Mouse (Mus musculus) G1E (cell line): ENCODE results near the gene Eva1b. TPM values are rescaled to one million over a fixed set of nuclear protein-coding genes. Genes with fewer than 3 reads are reported as not detected.

Experiments
- ATAC-seq: 2 replicates; pipeline ENCODE4 v1.8.0; 2016; ENCODE audit warnings: mild to moderate bottlenecking; ENCODE audit not compliant: insufficient number of reproducible peaks, poor library complexity, low FRiP score, severe bottlenecking; ENCODE audit errors: extremely low read depth
- DNase-seq: peaks from one replicate; pipeline ENCODE4 v3.0.0; 2012; ENCODE audit warnings: low spot score
- H3K27me3 ChIP-seq: 2 replicates; pipeline ENCODE4 v1.6.1; 2012; ENCODE audit warnings: mild to moderate bottlenecking, low read length, inconsistent platforms; ENCODE audit not compliant: insufficient read depth
- H3K36me3 ChIP-seq: replicated peaks from 2 replicates; pipeline ENCODE3; 2012; ENCODE audit warnings: mild to moderate bottlenecking, inconsistent platforms
- H3K4me1 ChIP-seq: 2 replicates; pipeline ENCODE4 v1.6.1; 2012; ENCODE audit warnings: low read depth, low read length, inconsistent platforms, mixed read lengths; ENCODE audit not compliant: insufficient read depth
- H3K4me3 ChIP-seq: 2 replicates; pipeline ENCODE4 v1.5.1; 2012; ENCODE audit warnings: low read depth, mild to moderate bottlenecking, inconsistent platforms, low read length, moderate library complexity, mixed read lengths
- H3K9me3 ChIP-seq: replicated peaks from 2 replicates; pipeline ENCODE4 v1.6.1; 2012; ENCODE audit warnings: inconsistent platforms
- CTCF ChIP-seq: IDR thresholded peaks from 2 replicates; pipeline ENCODE4 v1.5.1; 2012; ENCODE audit warnings: low read depth, low read length, inconsistent platforms, mixed read lengths
- GATA1 ChIP-seq: IDR thresholded peaks from 2 replicates; pipeline ENCODE4 v1.6.1; 2012; ENCODE audit warnings: borderline replicate concordance, low read length, inconsistent platforms, mixed read lengths
- GATA2 ChIP-seq: IDR thresholded peaks from 2 replicates; pipeline ENCODE4 v1.6.1; 2012; ENCODE audit warnings: low read depth, low read length, inconsistent platforms, borderline replicate concordance
- POLR2AphosphoS5 ChIP-seq: IDR thresholded peaks from 2 replicates; pipeline ENCODE4 v1.6.1; 2012; ENCODE audit warnings: low read depth, low read length, inconsistent platforms; ENCODE audit not compliant: insufficient replicate concordance
- TAL1 ChIP-seq: conservative IDR thresholded peaks from 2 replicates; pipeline ENCODE4 v1.6.1; 2012; ENCODE audit warnings: low read depth, low read length, inconsistent platforms, mixed read lengths
- polyA plus RNA-seq: library from polyadenylated mRNA; stranded (reverse); fragments of >175 nt; gene quantifications from 2 replicates; pipeline ENCODE4 v1.2.3, GENCODE M21; 2012
- total RNA-seq, 2 experiments: library from RNA; stranded (forward) in 1 of 2; stranded (reverse) in 1 of 2; fragments of 200-1000 nt in 1 of 2; fragments of >200 nt in 1 of 2; fragmentation: Nextera tagmentation in 1 of 2; gene quantifications; 2 replicates each; pipeline ENCODE4 v1.2.3; 2014 to 2017

The Eva1b gene
- total and polyA plus RNA-seq, 3 experiments: 0.44 to 1.9 TPM; not detected in 1

DNA sequence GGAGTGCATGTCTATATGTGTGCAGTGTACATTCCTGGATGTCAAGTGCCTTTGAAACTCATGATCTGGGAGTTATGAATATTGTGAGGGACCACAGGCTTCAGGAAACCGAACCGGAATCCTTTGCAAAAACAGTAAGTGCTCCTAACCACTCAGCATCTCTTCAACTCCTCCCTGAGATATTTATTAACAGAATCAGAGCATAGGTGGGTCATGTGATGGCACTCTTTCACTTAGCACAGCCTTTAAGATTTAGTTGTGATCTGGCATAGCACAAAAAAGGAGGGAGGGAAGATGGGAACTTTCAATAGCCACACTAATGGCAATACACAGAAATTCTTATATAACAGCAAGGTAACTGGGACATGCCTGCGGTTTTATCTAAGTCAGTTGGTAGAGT lies 39.6 kb downstream of the Eva1b start:
- DNase-seq (no peak), ATAC-seq (no peak)
- Histone ChIP-seq H3K9me3 (no peaks in the 10 kb centered on the region), H3K27me3 (no peaks in the 10 kb centered on the region), H3K36me3 (peaks cover 95% of the 10 kb centered on the region), H3K4me3 (no peak overlapping the region), H3K4me1 (peaks cover 20% of the 10 kb centered on the region; the same call in 1 of the 2 replicates)
- TF ChIP-seq TAL1 (no peak), GATA2 (no peak), CTCF (no peak), GATA1 (no peak), POLR2AphosphoS5 (no peak)

DNA sequence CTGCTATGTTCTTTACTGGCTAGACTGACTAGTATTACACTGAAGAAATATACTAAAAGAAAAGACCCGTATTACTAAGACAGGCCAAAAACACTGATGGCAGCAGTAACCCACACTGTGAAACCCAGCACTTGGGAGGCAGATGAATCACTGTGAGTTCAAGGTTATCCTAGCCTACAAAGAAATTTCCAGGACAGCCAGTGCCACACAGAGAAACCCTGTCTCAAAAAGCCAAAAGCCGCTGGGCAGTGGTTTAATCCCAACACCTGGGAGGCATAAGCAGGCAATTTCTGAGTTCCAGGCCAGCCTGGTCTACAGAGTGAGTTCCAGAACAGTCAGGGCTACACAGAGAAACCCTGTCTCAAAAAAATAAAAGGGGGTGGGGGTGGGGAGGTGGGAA lies 43.1 kb downstream of the Eva1b start:
- TF ChIP-seq TAL1: no peak
- no peak for TF ChIP-seq CTCF
- TF ChIP-seq GATA1: no peak
- TF ChIP-seq GATA2: no peak
- no peak for TF ChIP-seq POLR2AphosphoS5
- no peaks in the 10 kb centered on the region for H3K27me3 ChIP-seq
- ATAC-seq (no peak), DNase-seq (no peak)
- peaks cover 95% of the 10 kb centered on the region for H3K36me3 ChIP-seq
- no peaks in the 10 kb centered on the region for H3K9me3 ChIP-seq
- no peak overlapping the region for H3K4me3 ChIP-seq
- H3K4me1 ChIP-seq: peaks cover 26% of the 10 kb centered on the region; the same call in 1 of the 2 replicates

DNA sequence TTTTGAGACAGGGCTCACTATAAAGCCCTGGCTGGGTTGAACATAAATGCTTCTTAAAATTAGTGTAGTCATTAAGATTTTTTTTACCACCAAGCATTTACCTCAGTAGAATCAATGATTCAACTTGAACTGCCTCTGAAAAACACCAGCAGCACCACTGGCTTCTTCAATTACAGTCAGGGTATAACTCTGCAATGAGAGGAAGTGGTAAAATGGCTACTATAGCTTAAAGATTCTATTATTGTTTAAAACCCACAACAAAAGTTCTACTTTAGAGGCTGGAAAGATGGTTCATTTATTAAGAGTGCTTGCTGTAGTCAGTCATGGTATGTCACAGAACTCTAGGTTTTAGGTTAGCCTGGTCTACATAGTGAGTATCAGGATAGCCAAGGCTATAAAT lies 46.7 kb downstream of the Eva1b start:
- DNase-seq: no peak
- H3K9me3 ChIP-seq: no peaks in the 10 kb centered on the region
- no peaks in the 10 kb centered on the region for H3K27me3 ChIP-seq
- no peak for ATAC-seq
- peaks cover 84% of the 10 kb centered on the region for H3K36me3 ChIP-seq
- H3K4me1 ChIP-seq: peaks cover 41% of the 10 kb centered on the region
- TF ChIP-seq GATA2: no peak
- no peak for TF ChIP-seq POLR2AphosphoS5
- TF ChIP-seq CTCF: no peak
- no peak for TF ChIP-seq TAL1
- TF ChIP-seq GATA1: no peak
- H3K4me3 ChIP-seq: no peak overlapping the region

- H3K4me3 ChIP-seq: no peak overlapping the region
- H3K36me3 ChIP-seq: peaks cover 81% of the 10 kb centered on the region
- H3K27me3 ChIP-seq: no peaks in the 10 kb centered on the region
- H3K9me3 ChIP-seq: no peaks in the 10 kb centered on the region
- no peak for ATAC-seq
- peaks cover 46% of the 10 kb centered on the region for H3K4me1 ChIP-seq
- no peak for DNase-seq
- TF ChIP-seq GATA1 (no peak), GATA2 (no peak), TAL1 (no peak), POLR2AphosphoS5 (no peak), CTCF (no peak)
Observed at GRCm38 (mm10) chr4:126194916-126195315, 47.4 kb downstream of the Eva1b start.

GRCm38 (mm10) chr4:126197485-126197884 lies 49.9 kb downstream of the Eva1b start:
- Histone ChIP-seq H3K27me3 (no peaks in the 10 kb centered on the region), H3K4me1 (peaks cover 48% of the 10 kb centered on the region), H3K36me3 (peaks cover 66% of the 10 kb centered on the region), H3K4me3 (no peak overlapping the region; the same call in 1 of the 2 replicates), H3K9me3 (no peaks in the 10 kb centered on the region)
- no peak for DNase-seq
- TF ChIP-seq CTCF (no peak), GATA2 (no peak), GATA1 (no peak)
- no peak for ATAC-seq

Other genes starting within 250 kb of the Eva1b start
- not detected in 2 replicates for gene Csf3r, start 123.2 kb upstream of the Eva1b start, total RNA-seq (2014; fragmentation: Nextera tagmentation)
- gene Csf3r, start 123.2 kb upstream of the Eva1b start, total RNA-seq (2017): 0.05 TPM in 1 of 2 replicates, not detected in the other
- 0.02 TPM in 1 of 2 replicates, not detected in the other for gene Csf3r, start 123.2 kb upstream of the Eva1b start, polyA plus RNA-seq
- 178 and 214 TPM in 2 replicates for gene Mrps15, start 100.8 kb upstream of the Eva1b start, total RNA-seq (2014; fragmentation: Nextera tagmentation)
- 66.0 and 84.8 TPM in 2 replicates for gene Mrps15, start 100.8 kb upstream of the Eva1b start, total RNA-seq (2017)
- gene Mrps15, start 100.8 kb upstream of the Eva1b start, polyA plus RNA-seq: 217 and 293 TPM in 2 replicates
- 6.6 and 10.8 TPM in 2 replicates for gene Oscp1, start 89.2 kb upstream of the Eva1b start, total RNA-seq (2014; fragmentation: Nextera tagmentation)
- gene Oscp1, start 89.2 kb upstream of the Eva1b start, total RNA-seq (2017): 9.6 and 9.8 TPM in 2 replicates
- gene Oscp1, start 89.2 kb upstream of the Eva1b start, polyA plus RNA-seq: 0.18 and 1.9 TPM in 2 replicates
- 37.8 and 37.9 TPM in 2 replicates for gene Lsm10, start 51.1 kb upstream of the Eva1b start, total RNA-seq (2014; fragmentation: Nextera tagmentation)
- 39.3 and 40.3 TPM in 2 replicates for gene Lsm10, start 51.1 kb upstream of the Eva1b start, total RNA-seq (2017)
- 9.7 and 12.6 TPM in 2 replicates for gene Lsm10, start 51.1 kb upstream of the Eva1b start, polyA plus RNA-seq
- 30.9 and 41.2 TPM in 2 replicates for gene Stk40, start 43.8 kb upstream of the Eva1b start, total RNA-seq (2014; fragmentation: Nextera tagmentation)
- gene Stk40, start 43.8 kb upstream of the Eva1b start, total RNA-seq (2017): 20.5 and 20.8 TPM in 2 replicates
- gene Stk40, start 43.8 kb upstream of the Eva1b start, polyA plus RNA-seq: 68.2 and 68.5 TPM in 2 replicates
- 0.53 and 3.2 TPM in 2 replicates for gene Sh3d21, start 15.7 kb downstream of the Eva1b start, total RNA-seq (2014; fragmentation: Nextera tagmentation)
- 0.27 and 0.58 TPM in 2 replicates for gene Sh3d21, start 15.7 kb downstream of the Eva1b start, total RNA-seq (2017)
- 0.57 and 0.69 TPM in 2 replicates for gene Sh3d21, start 15.7 kb downstream of the Eva1b start, polyA plus RNA-seq
- 355 and 356 TPM in 2 replicates for gene Thrap3, start 55.0 kb downstream of the Eva1b start, total RNA-seq (2014; fragmentation: Nextera tagmentation)
- 246 and 305 TPM in 2 replicates for gene Thrap3, start 55.0 kb downstream of the Eva1b start, total RNA-seq (2017)
- gene Thrap3, start 55.0 kb downstream of the Eva1b start, polyA plus RNA-seq: 209 and 211 TPM in 2 replicates
- gene Map7d1, start 108.6 kb downstream of the Eva1b start, total RNA-seq (2014; fragmentation: Nextera tagmentation): 9.5 and 15.2 TPM in 2 replicates
- gene Map7d1, start 108.6 kb downstream of the Eva1b start, total RNA-seq (2017): 8.0 and 9.5 TPM in 2 replicates
- gene Map7d1, start 108.6 kb downstream of the Eva1b start, polyA plus RNA-seq: 73.8 and 89.4 TPM in 2 replicates
- 47.1 and 61.2 TPM in 2 replicates for gene Trappc3, start 114.6 kb downstream of the Eva1b start, total RNA-seq (2014; fragmentation: Nextera tagmentation)
- gene Trappc3, start 114.6 kb downstream of the Eva1b start, total RNA-seq (2017): 98.3 and 108 TPM in 2 replicates
- gene Trappc3, start 114.6 kb downstream of the Eva1b start, polyA plus RNA-seq: 31.3 and 36.2 TPM in 2 replicates
- gene Col8a2, start 139.0 kb downstream of the Eva1b start, total RNA-seq (2014; fragmentation: Nextera tagmentation): not detected in 2 replicates
- gene Col8a2, start 139.0 kb downstream of the Eva1b start, total RNA-seq (2017): 0.05 TPM in 1 of 2 replicates, not detected in the other
- gene Col8a2, start 139.0 kb downstream of the Eva1b start, polyA plus RNA-seq: not detected in 2 replicates
- gene Adprhl2, start 174.0 kb downstream of the Eva1b start, total RNA-seq (2014; fragmentation: Nextera tagmentation): 8.7 and 10.8 TPM in 2 replicates
- 23.2 and 31.1 TPM in 2 replicates for gene Adprhl2, start 174.0 kb downstream of the Eva1b start, total RNA-seq (2017)
- 86.9 and 87.0 TPM in 2 replicates for gene Adprhl2, start 174.0 kb downstream of the Eva1b start, polyA plus RNA-seq
- not detected in 2 replicates for gene Tekt2, start 177.9 kb downstream of the Eva1b start, total RNA-seq (2014; fragmentation: Nextera tagmentation)
- gene Tekt2, start 177.9 kb downstream of the Eva1b start, total RNA-seq (2017): 0.16 TPM in 1 of 2 replicates, not detected in the other
- not detected in 2 replicates for gene Tekt2, start 177.9 kb downstream of the Eva1b start, polyA plus RNA-seq